Mouse (Mus musculus) cortical plate, adult 2 months (tissue): ENCODE data around the gene Zfp358.

Source experiments
- CTCF ChIP-seq: fragments of 200-500 bp; IDR thresholded peaks from 2 replicates; pipeline ENCODE4 v1.5.1; 2011; ENCODE audit warnings: mild to moderate bottlenecking, control low read depth, low read length; ENCODE audit not compliant: insufficient read depth; ENCODE audit errors: extremely low read depth
- POLR2A ChIP-seq: fragments of 200-500 bp; IDR thresholded peaks from 2 replicates; pipeline ENCODE4 v1.6.1; 2011; ENCODE audit warnings: mild to moderate bottlenecking, low read length, control low read depth; ENCODE audit not compliant: insufficient read depth; ENCODE audit errors: extremely low read depth

GRCm38 (mm10) chr8:3515771-3516417 is 23.0 kb downstream of the Zfp358 start:
- TF ChIP-seq POLR2A = no peak
- TF ChIP-seq CTCF = no peak
